Mouse (Mus musculus) heart, embryonic 15.5 days (tissue): ENCODE measurements around the gene Gm44805. TPM values are rescaled to one million over a fixed set of nuclear protein-coding genes. Genes with fewer than 3 reads are reported as not detected.

Source experiments
- ATAC-seq: fragments of 200-750 bp; cut with Nextera tagmentation; replicated peaks from 2 replicates; pipeline ENCODE4 v1.8.0; 2017; ENCODE audit warnings: low read depth, moderate TSS enrichment; ENCODE audit not compliant: insufficient number of reproducible peaks, insufficient read depth, low FRiP score
- H3K27ac ChIP-seq: fragments of 300-500 bp; sonication (generic); 2 replicates; pipeline ENCODE4 v1.5.1; 2015; ENCODE audit warnings: mild to moderate bottlenecking, inconsistent platforms
- H3K27me3 ChIP-seq: fragments of 300-500 bp; sonication (generic); 2 replicates; pipeline ENCODE4 v1.6.1; 2015; ENCODE audit warnings: inconsistent platforms
- H3K36me3 ChIP-seq: fragments of 300-500 bp; sonication (generic); 2 replicates; pipeline ENCODE4 v1.6.1; 2015; ENCODE audit warnings: mild to moderate bottlenecking, inconsistent platforms
- H3K4me1 ChIP-seq: fragments of 300-500 bp; sonication (generic); replicated peaks from 2 replicates; pipeline ENCODE4 v1.6.1; 2015; ENCODE audit warnings: inconsistent platforms
- H3K4me2 ChIP-seq: fragments of 300-500 bp; sonication (generic); 2 replicates; pipeline ENCODE4 v1.6.1; 2015; ENCODE audit warnings: inconsistent platforms, mild to moderate bottlenecking, moderate library complexity
- H3K4me3 ChIP-seq: fragments of 300-500 bp; sonication (generic); 2 replicates; pipeline ENCODE4 v1.5.1; 2015; ENCODE audit warnings: mild to moderate bottlenecking, inconsistent platforms
- H3K9ac ChIP-seq: fragments of 300-500 bp; sonication (generic); 2 replicates; pipeline ENCODE4 v1.6.1; 2015; ENCODE audit warnings: mild to moderate bottlenecking, inconsistent platforms
- H3K9me3 ChIP-seq: fragments of 300-500 bp; sonication (generic); replicated peaks from 2 replicates; pipeline ENCODE4 v1.6.1; 2016; ENCODE audit warnings: inconsistent platforms
- WGBS: fragments of 180-500 bp; shearing (Covaris S2); methylation state at CpG from one replicate; pipeline ENCODE4 v1.1.7; 2015; ENCODE audit warnings: mixed read lengths; 5-methylcytosine and 5-hydroxymethylcytosine counted together
- polyA plus RNA-seq: library from polyadenylated mRNA; unstranded; fragments of >200 nt; fragmentation: Nextera tagmentation; extraction: Ambion mirVana; gene quantifications from 2 replicates; pipeline ENCODE4 v1.2.1, GENCODE M21; 2015

Gene Gm44805
- polyA plus RNA-seq, 1 experiment from 2014 or later: 0.25 TPM

GRCm38 (mm10) chr7:19698907-19699826, 17.9 kb upstream of the Gm44805 start, which contains the start of gene Apoe:
Gene Apoe, minus strand, starts transcription at chr7:19699188.
- WGBS: 3% methylated on average over 20 of the region's 20 CpGs
- Histone ChIP-seq H3K4me1 (peaks cover 57% of the 10 kb centered on the region), H3K36me3 (peaks cover 27% of the 10 kb centered on the region; the same call in 1 of the 2 replicates), H3K4me2 (peak within 1 kb of the TSS; percentile 76), H3K27me3 (no peaks in the 10 kb centered on the region), H3K9me3 (no peaks in the 10 kb centered on the region), H3K9ac (peak within 1 kb of the TSS; percentile 58), H3K27ac (peak within 1 kb of the TSS; percentile 70), H3K4me3 (peak within 1 kb of the TSS; percentile 52)
- peak; percentile 71; the same call in 1 of the 2 replicates for ATAC-seq

GRCm38 (mm10) chr7:19697949-19698906, 17.0 kb upstream of the Gm44805 start:
- peaks cover 19% of the 10 kb centered on the region; the same call in 1 of the 2 replicates for H3K36me3 ChIP-seq
- 3% methylated on average over 28 of the region's 28 CpGs for WGBS
- H3K27me3 ChIP-seq: no peaks in the 10 kb centered on the region
- H3K27ac ChIP-seq: peak overlapping the region; percentile 62
- peaks cover 66% of the 10 kb centered on the region for H3K4me1 ChIP-seq
- H3K4me3 ChIP-seq: peak overlapping the region; percentile 52
- H3K9ac ChIP-seq: peak overlapping the region; percentile 58
- ATAC-seq: no peak
- peak overlapping the region; percentile 76 for H3K4me2 ChIP-seq
- no peaks in the 10 kb centered on the region for H3K9me3 ChIP-seq

- Histone ChIP-seq H3K9ac (no peak overlapping the region), H3K9me3 (no peaks in the 10 kb centered on the region), H3K27ac (peak overlapping the region; percentile 77; the same call in 1 of the 2 replicates), H3K4me2 (0 out of 2 replicates have a peak overlapping the region, but pooled peaks have one; percentile 76), H3K4me3 (no peak overlapping the region), H3K27me3 (no peaks in the 10 kb centered on the region), H3K4me1 (peaks cover 73% of the 10 kb centered on the region), H3K36me3 (peaks cover 9% of the 10 kb centered on the region; the same call in 1 of the 2 replicates)
- no peak for ATAC-seq
- 91% methylated on average over 34 of the region's 34 CpGs for WGBS
These were observed 15.2 kb upstream of the Gm44805 start for GRCm38 (mm10) chr7:19696336-19696873.

- H3K4me3 ChIP-seq: no peak overlapping the region
- H3K4me2 ChIP-seq: no peak overlapping the region
- H3K36me3 ChIP-seq: peaks cover 9% of the 10 kb centered on the region; the same call in 1 of the 2 replicates
- H3K27me3 ChIP-seq: no peaks in the 10 kb centered on the region
- no peak for ATAC-seq
- no peaks in the 10 kb centered on the region for H3K9me3 ChIP-seq
- WGBS: 70% methylated on average over 6 of the region's 6 CpGs
- H3K9ac ChIP-seq: no peak overlapping the region
- peak overlapping the region; percentile 77 for H3K27ac ChIP-seq
- peaks cover 68% of the 10 kb centered on the region for H3K4me1 ChIP-seq
These were observed 14.7 kb upstream of the Gm44805 start for GRCm38 (mm10) chr7:19695881-19696280.

- Histone ChIP-seq H3K4me2 (no peak overlapping the region), H3K9me3 (no peaks in the 10 kb centered on the region), H3K27me3 (no peaks in the 10 kb centered on the region), H3K9ac (no peak overlapping the region), H3K27ac (peak overlapping the region; percentile 77), H3K36me3 (peaks cover 9% of the 10 kb centered on the region; the same call in 1 of the 2 replicates), H3K4me1 (peaks cover 62% of the 10 kb centered on the region), H3K4me3 (no peak overlapping the region)
- peak; percentile 14; the same call in 1 of the 2 replicates for ATAC-seq
- 15% methylated on average over 8 of the region's 8 CpGs for WGBS
These were observed 14.0 kb upstream of the Gm44805 start for GRCm38 (mm10) chr7:19695213-19695594.

GRCm38 (mm10) chr7:19694336-19695212, 13.4 kb upstream of the Gm44805 start:
- no peak overlapping the region for H3K4me2 ChIP-seq
- H3K4me3 ChIP-seq: no peak overlapping the region
- 68% methylated on average over 10 of the region's 10 CpGs for WGBS
- ATAC-seq: no peak
- no peak overlapping the region for H3K9ac ChIP-seq
- peaks cover 9% of the 10 kb centered on the region; the same call in 1 of the 2 replicates for H3K36me3 ChIP-seq
- H3K27ac ChIP-seq: peak overlapping the region; percentile 77
- peaks cover 56% of the 10 kb centered on the region for H3K4me1 ChIP-seq
- H3K9me3 ChIP-seq: no peaks in the 10 kb centered on the region
- H3K27me3 ChIP-seq: no peaks in the 10 kb centered on the region

GRCm38 (mm10) chr7:19693421-19693820, 12.2 kb upstream of the Gm44805 start:
- Histone ChIP-seq H3K27ac (peak overlapping the region; percentile 77), H3K9ac (no peak overlapping the region), H3K4me3 (no peak overlapping the region), H3K9me3 (no peaks in the 10 kb centered on the region), H3K27me3 (no peaks in the 10 kb centered on the region), H3K4me1 (peaks cover 45% of the 10 kb centered on the region), H3K36me3 (peaks cover 9% of the 10 kb centered on the region; the same call in 1 of the 2 replicates), H3K4me2 (peak overlapping the region; percentile 13; the same call in 1 of the 2 replicates)
- peak; percentile 20; the same call in 1 of the 2 replicates for ATAC-seq
- WGBS: 27% methylated on average over 10 of the region's 10 CpGs

GRCm38 (mm10) chr7:19691873-19692865, 10.9 kb upstream of the Gm44805 start, which contains the start of gene Apoc1:
Gene Apoc1, minus strand, starts transcription at chr7:19692660.
- Histone ChIP-seq H3K4me2 (peak within 1 kb of the TSS; percentile 13; the same call in 1 of the 2 replicates), H3K36me3 (peaks cover 9% of the 10 kb centered on the region; the same call in 1 of the 2 replicates), H3K27ac (peak within 1 kb of the TSS; percentile 77), H3K4me3 (no peak within 1 kb of the TSS), H3K9me3 (no peaks in the 10 kb centered on the region), H3K4me1 (peaks cover 39% of the 10 kb centered on the region), H3K9ac (no peak within 1 kb of the TSS), H3K27me3 (no peaks in the 10 kb centered on the region)
- ATAC-seq: no peak
- 53% methylated on average over 28 of the region's 28 CpGs for WGBS

GRCm38 (mm10) chr7:19691434-19691833, 10.2 kb upstream of the Gm44805 start:
- H3K27ac ChIP-seq: no peak overlapping the region
- H3K9ac ChIP-seq: no peak overlapping the region
- H3K4me3 ChIP-seq: no peak overlapping the region
- H3K36me3 ChIP-seq: peaks cover 5% of the 10 kb centered on the region; the same call in 1 of the 2 replicates
- WGBS: 67% methylated on average over 6 of the region's 6 CpGs
- no peak for ATAC-seq
- H3K27me3 ChIP-seq: no peaks in the 10 kb centered on the region
- H3K4me2 ChIP-seq: no peak overlapping the region
- no peaks in the 10 kb centered on the region for H3K9me3 ChIP-seq
- H3K4me1 ChIP-seq: peaks cover 39% of the 10 kb centered on the region
